Mouse (Mus musculus) frontal cortex, postnatal 36 days (tissue): ENCODE measurements at regions not wholly inside any gene's neighbourhood (a gene's known extent, or its start where the extent isn't known, plus 50 kb on each side); places are given as distances from the start of the nearest gene placed in this dataset.
A peak's percentile ranks its signal among the peaks of the same experiment; 100 is the strongest.
"Not testable (repeated sequence)": the region's sequence is repeated elsewhere in the genome, so short reads cannot be mapped to it uniquely, and the experiment has no call there.

ENCODE experiments used
- DNase-seq, 2 experiments: peaks; one replicate each; pipeline ENCODE4 v3.0.0; 2022; ENCODE audit warnings: low spot score in 2 of 2

DNA sequence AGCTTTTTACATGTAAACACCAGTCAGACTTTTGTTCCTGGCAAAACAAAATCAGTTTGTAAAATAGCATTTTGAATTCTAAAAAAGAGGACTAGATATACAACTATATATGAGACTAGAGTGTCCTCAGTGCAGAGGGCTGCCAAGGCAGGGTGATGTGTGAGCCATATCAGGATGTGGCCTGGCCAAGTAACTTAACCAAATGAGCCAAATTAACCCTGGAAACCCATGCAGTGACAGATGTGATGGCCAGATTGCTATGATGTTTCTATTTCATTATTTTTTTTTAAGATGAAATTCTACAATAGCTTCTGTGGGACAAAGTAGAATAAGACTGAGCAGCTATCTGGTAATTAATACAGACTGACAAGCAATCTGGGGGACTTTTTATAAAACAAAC lies 181.8 kb downstream of the Nova1 start:
- DNase-seq: no peak

DNA sequence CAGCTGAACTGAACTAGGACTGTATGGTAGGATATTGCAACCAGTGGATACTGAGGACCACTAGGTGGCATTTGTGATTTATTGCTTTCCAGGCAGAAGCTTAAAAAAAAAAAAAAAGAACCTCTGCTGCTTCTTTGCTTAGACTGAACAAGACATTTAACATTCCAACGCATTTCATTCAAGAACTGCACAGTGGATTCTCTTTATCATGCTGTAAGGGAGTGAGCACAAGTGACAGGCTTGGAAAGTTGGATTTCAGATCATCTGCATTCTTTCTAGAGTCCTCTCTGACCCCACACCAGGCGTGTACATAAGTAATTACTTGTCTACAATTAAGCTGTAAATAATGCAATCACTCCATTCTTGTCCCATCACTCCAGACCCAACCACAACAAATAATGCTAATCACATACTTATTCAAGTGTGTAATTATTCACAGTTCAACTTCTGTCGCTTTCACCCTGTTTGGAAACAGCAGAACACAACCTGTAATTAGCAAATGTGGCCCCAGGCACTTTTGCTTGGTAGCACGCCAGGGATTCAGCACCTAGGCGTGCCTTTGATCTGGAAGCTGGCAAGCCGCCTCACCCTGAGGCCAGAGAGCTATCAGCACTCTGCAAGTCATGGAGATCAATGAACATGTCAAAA lies 183.5 kb downstream of the Nova1 start:
- peak in 1 of 2 experiments; percentile 35 for DNase-seq

DNA sequence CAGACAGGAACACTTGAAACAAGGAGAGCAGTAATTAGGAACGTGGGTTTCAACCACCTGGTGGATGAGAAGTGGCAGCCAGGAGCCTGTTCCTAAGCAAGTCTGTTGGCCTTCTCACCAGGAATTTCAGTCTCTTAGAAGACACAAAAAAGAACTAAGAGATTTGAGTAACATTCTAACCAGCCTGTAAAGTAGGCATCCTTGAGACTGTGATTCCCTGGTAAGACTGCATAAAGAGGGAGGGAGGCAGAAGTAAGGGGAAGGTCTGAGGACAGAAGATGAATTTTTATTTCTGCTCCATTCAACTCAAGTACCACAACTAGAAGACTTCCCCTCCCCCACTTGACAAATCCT lies 184.0 kb downstream of the Nova1 start:
- DNase-seq: no peak

DNA sequence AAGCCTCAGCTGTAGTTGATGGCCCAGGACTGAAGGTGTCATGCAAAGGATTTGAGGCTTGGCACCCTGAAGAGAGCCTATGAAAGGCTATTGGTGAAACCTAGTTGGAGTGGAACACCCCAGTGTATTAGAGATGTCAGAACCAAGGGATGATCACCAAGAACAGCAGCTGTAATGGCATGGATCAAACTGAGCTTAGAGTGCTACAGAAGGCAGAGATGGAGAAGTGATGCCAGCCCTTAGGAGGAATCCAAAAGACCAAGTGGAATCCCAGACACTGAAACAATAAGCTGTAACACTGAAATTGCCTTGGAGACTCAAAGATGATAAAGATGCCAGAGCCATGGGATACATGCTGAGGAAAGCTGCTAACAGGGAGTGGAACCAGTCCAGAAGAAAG lies 186.3 kb downstream of the Nova1 start:
- not testable (repeated sequence) for DNase-seq

DNA sequence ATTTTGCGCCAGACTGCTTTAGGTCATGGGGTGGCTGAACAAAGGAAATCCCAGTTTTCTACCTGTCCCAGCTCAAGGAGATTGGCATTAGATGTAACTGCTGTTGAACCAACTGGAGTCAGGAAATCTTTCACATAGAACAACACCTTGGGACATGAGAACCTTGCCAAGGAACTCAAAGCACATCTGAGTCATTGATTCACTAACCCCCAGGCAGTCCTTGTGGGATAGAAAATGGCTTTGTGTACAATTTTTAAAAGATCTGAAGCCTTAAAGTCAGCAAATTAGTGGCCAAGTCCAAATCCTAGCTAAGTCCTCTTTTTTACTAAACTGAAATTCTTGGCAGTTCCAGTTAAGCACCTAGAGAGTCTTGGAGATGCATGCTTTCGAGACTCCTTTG lies 191.4 kb downstream of the Nova1 start:
- no peak for DNase-seq

DNA sequence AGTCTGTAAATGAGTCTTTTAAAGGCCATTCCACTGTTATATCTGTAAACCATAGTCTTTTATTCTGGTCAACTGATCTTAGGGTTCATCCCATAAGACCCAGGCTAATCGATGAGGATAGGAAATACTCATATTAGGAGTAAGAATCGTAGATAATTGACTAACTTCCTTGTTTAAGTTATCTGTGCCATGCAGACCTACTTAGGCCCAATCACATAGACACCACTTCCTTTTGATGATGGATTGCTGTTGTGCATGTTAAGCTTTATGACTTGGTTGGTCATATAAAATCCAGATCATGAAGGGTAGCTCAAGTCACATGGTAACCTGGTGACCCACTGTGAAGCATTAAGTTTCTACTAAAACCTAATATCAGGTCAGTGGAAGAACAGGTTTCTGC lies 207.3 kb downstream of the Nova1 start:
- DNase-seq: no peak

DNA sequence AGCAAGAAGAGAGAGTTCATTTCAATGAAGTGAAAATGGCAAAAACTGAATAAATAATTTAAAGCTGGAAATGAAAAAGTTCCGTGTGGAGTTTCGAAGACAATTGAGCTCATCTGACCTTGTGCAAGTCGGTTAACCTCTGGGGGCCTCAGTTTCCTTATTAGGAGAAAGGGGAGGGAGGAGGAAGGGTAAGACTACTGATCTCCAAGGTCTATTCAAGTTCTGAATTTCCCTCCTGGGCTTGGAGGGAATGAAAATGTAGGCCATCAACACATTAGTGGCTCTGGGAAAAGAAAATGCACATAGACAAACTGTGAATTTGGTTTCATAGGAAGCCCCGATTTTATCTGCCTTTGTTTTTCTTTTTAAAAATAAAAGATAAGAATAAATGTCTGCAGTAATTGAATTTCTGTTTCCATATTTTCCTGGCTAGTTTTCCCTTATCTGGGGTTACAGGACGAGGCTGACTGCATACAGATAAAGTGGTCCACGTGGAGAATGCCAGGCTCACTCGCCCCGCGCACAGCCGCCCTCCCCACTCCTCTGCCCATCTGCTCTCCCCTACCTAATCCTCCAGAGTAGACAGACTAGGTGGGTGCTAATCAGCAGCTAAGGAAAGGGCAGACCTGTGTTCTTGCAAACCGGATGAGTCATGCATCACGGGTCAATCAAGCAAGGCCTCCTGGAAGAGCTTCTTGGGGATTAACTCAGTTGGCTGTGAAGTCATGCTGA lies 209.0 kb downstream of the Nova1 start:
- no peak for DNase-seq

DNA sequence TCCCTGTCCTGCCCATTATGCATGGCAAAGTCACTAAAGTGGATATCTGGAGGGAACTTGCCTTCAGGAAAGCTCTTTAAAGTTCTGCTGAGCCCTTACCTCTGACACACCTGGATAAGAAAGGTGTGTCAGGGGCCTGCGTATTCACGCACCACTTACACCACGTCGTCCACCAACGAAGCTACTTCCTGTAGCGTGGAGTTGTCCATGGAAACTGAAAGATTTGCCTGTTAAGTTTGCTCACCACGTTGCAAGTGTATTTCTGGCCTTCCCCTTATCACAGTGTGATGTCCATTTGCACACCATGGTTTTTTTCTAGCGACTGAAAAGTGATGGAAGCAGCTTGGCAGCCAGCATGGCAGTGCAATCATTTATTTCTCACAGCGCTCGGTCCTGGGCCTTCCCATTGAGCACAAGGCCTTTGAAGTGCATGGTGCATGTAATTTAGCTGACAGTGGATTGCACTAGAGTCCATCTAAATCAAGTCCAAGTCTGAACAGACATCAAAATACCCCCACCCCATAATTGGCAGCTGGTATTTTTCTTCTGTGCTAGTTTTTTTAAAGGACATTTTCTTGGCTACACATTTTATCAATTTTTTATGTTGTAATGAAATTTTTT lies 210.3 kb downstream of the Nova1 start:
- no peak for DNase-seq

DNA sequence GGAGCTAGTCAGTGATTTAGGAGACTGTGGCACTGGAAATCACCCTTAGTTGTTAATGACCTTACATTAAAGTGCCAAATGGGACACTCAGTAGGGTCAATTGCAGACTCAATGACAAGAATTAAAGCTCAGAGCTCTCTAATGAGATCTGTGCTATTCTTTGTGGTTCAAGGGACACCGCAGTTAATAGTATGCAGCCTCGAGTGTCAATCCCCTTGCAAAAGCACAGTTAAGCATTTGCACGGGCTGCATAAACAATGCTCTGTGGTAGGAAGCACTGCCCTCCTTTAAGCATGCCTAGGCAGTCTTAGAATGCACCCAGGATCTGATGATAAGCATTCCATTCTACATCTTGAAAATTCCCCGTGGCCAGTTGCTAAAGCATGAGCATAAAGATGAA lies 221.5 kb downstream of the Nova1 start:
- DNase-seq: no peak

DNA sequence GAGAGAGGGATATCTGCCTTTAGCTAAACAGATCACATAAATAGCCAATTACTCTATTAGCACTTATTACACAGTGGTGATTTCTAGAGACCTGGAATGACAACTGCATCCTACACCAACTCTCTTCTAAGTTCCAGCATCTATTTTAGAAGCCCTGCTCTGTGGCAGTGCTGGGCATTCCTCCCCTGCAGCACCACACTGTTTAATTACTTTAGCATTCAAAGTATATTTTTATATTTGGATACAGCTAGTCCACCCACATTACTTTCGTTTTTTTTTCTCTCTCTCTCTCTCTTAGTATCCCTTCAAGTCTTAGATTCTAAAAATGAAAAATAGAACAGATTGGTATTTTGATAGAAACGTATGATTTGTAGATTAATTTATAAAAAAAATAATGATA lies 250.1 kb downstream of the Nova1 start:
- peak in 1 of 2 experiments; percentile 19 for DNase-seq

DNA sequence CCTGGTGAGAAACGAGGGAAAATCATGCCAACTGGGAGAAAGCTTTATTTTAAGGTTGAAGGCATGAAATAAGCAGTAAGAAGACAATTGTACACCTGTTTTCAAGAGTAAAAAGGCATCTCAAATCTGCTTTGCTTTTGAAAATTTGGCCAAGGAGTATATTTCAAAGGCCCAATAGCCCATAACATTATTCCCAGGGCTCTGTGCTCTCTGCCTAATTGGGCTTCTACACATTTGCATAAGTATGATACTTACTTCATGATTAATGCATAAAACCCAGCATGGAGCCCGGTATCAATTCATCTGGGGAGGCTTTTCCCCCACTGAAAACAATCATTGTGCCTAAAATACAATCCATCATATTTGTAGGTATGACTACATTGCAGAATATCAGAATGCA lies 252.4 kb downstream of the Nova1 start:
- DNase-seq: peak in 1 of 2 experiments; percentile 1

DNA sequence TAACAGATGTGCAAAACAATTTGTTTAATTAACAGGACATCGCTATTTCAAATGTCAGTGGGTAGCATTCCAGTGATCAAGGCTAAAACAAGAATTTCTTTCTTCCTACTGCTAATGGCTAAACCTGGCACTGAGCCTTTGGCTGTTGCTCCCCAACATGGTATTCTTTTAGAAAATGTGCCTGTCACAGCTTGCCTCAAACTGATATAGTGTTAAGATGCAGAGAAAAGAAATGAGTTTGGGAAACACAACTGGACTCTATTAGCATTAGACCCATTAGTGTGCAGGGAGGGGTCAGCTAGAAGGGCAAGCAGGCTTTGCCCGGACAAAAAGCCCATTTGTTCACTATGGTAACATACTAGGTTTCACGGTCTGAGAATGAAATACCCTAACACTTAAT lies 297.8 kb downstream of the Nova1 start:
- peak in 1 of 2 experiments; percentile 1 for DNase-seq

DNA sequence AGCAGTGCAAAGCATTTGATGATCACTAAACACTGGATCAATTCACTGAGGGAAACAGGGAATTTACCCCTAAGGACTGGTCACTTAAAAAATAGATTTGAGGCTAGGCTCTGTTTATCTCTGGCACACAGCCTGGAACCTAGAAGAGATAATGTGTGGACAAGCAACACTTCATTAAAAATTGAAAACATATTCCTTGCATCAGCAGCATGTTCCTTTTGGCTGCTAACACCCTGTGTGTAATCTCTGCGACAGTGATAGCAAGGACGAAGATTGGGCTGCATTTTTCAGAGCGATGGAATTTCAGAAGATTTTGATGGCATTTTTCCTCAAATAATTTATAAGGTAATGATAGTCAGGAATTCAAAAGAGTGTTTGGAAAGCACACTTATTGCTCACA lies 310.9 kb downstream of the Nova1 start:
- no peak for DNase-seq

DNA sequence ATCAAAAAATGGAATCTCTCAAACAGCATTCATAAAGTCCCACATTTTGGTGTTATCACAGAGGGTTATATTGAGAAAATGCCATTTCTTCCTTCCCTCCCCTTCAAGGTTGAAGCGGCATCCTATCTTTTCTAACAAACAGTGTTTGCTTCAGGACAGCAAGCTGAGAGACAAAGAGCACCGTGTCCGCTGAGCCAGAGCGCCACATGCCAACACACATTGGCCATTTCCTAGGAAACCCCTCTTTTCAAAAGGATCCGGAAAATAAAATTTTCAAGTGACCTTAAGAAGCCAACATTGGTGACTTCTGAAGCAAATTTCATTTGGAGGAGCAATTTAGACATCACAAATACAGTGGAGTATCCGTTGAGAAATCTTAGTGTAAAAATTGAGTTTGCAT lies 326.3 kb downstream of the Nova1 start:
- DNase-seq: no peak

DNA sequence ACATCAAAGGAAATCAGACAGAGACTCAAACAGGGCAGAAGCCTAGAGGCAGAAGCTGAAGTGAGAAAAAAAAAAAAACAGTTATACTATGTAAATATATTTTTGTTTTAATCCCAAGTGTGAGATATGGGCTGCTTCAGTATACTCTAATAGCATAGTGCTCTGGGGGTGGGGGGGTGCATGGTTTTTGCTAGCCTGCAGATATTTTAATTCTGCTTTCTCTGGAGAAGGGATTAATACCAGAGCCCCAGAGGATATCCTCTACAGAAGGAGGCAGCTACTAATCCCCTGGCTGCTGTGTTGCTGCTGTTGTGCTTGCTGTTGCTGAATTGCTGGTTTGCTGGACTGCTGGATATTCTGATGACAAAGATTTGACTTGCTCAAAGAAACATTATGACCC lies 367.8 kb downstream of the Nova1 start:
- DNase-seq: no peak

DNA sequence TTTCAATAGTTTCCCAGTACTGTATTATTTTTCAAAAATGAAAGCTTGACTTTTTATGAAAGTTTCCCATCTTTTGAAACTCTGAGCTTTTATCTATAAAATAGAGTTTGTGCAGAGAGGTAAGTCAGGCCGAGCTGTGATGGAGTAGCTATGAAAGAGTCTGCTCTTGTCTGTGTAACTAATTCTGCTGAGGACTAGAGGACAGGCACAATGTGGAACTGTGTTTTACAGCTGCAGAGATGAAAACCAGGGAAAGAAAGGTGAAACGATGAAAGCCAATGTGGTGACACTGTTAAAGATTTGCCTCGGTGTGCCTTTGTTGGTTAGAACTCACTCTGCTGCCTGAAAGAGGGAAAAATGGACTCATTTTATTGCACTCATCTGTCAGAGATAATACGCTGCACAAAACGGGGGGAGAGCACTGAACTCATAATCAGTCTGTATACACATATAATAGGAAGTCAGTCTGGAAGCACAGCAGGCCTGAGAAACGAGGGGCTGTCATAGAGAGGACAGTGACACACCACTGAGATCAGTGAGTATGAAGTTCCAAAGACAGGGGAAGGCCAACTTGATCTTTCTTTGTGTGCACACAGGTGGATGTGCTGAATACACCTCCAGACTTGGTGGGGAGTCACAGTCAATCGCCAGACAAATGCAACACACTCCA lies 373.9 kb downstream of the Nova1 start:
- DNase-seq: no peak

DNA sequence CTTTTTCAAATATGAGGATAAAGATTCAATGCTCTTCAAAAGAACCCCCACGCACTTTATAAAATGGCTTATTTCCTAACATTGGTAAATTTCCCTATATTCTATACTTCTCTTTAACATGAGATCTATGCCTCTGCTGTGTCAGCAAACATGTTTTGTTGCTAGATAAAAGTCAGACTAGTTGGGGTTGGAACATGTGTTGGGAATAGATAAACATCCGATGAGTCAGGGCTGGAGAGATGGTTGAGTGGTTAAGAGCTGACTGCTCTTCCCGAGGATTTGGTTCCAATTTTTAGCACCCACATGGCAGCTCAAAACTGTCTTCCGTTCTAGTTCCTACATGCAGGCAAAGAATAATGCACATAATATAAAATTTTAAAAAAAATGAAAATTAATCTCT lies 399.1 kb downstream of the Nova1 start:
- no peak for DNase-seq

DNA sequence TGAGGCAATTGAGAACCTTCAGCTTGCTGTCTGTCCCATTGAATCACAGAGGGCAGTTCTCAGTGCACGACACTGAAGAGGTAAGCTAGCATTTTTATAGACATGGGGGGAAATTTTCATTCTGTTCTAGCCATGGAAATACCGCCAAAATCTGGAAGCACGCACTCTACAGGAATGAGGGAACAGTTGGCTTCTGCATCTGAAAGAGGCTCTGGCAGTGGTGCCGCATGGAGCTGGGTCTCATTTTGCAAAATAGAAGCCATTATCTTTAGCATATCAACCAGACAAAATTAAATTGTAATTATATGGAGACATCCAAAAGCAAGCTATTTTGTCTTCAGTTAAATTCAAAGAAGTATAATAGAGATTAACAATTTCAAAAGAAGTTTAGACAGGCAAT lies 399.7 kb downstream of the Nova1 start:
- no peak for DNase-seq

DNA sequence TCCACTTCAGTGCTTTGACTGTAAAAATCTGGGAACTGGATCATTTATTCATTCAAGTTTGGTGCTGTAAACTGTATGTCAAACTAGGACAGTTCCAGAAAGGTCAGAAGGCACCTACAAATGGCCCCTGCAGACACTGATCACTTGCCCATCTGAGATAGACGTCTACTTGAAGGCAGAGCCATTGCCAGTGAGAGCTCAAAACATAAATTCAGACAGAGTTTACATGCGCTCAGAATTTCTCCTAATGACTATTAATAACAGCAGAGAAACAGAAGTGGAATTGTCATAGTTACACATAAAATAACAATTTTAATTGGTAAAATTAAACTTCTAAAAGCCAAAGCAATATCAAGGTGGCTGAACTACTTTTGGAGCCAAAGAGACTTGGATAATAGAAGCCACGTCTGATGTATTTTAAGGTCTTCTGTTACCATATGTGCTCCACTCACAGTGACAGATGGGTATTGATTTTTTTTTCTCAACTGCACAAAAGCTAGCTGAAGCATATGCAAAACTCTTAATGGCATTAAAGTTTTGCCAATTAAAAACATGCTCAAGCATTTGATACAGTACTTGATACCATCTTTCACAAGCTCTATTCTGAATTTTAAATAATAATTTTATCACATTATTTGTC lies 401.8 kb downstream of the Nova1 start:
- peak in 1 of 2 experiments; percentile 33 for DNase-seq

DNA sequence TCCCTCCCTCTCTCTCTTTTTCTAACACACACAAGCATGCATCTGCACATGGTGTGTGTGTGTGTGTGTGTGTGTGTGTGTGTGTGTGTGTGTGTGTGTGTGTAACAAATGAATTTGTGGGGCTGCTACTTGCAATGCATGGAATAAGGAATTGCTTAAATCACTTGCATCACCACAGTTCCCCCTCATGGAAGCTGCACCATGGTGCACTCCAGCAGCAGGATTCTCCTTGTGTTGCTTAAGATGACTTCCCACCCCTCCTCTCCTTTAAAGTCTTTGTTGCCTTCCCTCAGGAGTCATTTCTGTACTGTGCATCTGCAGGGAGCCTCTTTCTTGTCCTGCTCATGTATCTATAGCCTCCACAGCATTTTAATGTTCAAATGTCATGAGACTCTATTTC lies 402.5 kb downstream of the Nova1 start:
- DNase-seq: no peak

DNA sequence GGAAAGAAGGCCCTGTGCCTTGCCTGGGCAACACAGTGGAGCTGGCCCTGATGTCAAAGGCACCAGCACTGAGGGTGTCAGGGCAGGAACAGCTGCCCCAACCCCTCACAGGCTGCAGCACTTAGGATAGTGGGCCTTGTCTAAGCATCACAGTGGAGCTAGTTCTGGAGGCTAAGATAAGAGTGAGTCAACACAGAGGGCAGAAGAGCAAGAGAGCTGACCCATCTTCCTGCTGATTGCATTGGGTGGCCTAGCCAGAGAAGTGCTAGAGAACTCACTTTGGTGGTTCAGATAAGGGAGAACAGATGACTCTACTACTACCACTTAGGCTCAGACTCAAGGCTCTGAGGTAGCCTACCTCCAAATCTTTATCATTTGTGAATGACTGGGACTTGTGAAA lies 413.1 kb downstream of the Nova1 start:
- DNase-seq: no peak

DNA sequence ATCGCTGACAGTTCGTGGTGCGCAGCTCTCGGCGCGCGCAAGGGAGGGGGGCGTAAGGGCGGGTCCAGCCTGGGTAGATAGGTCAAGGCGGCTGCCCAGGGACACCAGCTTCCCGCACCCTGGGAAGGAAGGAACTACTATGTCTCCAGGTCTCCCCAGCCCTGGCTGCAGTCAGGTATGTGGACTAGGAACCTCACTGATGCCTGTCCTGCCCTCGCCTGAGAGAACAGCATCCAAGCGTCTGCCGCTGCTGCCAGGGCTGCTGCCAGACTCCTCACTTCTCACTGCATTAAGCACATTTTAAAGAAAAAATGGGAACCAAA lies 419.1 kb downstream of the Nova1 start:
- DNase-seq: no peak
